Mouse (Mus musculus) lung, postnatal 36 days (tissue): ENCODE results near the gene Rmnd5a.

Experiments used
- DNase-seq: peaks from one replicate; pipeline ENCODE4 v3.0.0; 2022; ENCODE audit warnings: mixed read lengths

Gene Rmnd5a

DNA sequence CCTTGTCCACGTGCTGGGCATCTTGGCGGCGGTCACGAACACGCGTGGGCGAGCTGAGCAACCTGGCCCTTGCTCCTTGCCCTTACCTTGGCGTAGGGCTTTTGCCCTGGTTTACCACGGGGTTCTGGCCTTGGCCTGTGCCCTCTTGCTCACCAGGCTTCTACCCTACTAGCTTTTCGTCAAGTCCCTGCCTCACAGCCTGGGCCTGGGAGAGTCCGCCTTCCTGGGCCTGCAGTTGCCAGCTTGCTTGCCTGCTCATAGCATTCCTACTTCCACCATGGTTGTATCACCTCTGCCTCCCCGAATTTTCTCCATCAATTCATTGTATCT lies 779 bp upstream of the Rmnd5a start:
- no peak for DNase-seq

DNA sequence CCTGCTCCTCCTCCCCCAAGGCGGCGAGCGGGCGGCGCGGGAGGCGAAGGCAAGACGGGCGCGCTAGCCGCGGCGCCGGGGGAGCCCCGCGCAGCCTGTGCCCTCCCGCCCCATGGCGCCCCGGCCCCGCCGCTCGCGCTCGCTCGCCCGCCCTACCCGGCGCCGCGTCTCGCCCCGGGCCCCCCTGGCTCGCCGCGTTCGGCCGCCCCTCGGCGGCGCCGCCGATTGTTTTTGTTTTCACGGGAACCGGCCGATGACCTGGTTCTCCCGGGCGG lies 283 bp downstream of the Rmnd5a start:
- peak; percentile 29 for DNase-seq

GRCm38 (mm10) chr6:71439506-71440216 lies 776 bp downstream of the Rmnd5a start:
- peak; percentile 45 for DNase-seq

DNA sequence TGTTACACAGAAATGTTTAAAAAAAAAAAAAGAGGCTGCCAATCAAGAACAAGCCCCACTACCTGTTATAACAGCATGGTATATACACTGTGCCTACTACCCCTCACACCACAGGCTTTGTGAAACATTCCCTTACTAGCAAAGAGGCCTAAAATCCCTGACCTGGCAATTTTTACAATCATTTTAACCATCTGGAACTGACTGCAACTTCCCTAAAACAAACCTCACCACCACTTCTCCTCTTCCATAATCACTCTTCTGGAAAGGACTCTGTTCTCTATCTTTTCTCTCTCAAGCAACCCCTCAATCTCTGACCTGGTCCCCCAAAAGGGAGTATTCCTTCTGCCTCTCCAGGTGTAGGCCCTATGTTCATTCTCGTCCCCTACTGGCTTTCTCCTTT lies 2.4 kb downstream of the Rmnd5a start:
- no peak for DNase-seq

DNA sequence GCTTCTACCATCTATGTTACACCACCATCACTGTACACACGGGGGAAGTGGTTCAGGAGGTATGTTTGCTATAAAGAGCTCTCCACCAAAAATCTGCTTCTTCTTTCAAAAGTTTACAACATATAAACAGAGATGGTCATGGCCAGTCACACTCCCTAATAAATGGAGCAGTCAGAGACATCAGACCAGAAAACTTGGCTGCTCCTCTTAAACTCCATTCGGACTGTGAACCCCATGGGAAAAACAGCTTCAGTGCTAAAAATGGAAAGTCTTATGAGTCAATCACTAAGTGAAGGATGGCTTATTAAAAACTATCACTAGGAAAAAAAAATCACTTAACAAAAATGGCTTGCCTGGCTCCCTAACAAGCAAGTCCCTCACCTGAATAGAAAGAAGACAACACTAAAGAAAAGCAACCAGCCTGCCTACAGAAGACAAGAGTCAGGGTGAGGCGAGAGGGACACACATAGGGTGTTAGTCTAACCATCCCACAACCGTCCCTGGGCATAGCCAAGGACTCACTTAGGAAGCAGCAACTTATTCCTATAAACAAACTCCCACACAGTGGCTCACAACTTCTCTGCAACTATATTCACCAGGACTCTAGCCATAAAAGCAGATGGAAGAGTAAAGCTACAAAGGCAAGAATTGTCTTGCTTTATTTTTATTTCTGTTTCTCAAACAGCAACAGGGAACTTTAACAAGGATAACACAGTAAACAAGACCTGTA lies 12.3 kb downstream of the Rmnd5a start:
- no peak for DNase-seq

DNA sequence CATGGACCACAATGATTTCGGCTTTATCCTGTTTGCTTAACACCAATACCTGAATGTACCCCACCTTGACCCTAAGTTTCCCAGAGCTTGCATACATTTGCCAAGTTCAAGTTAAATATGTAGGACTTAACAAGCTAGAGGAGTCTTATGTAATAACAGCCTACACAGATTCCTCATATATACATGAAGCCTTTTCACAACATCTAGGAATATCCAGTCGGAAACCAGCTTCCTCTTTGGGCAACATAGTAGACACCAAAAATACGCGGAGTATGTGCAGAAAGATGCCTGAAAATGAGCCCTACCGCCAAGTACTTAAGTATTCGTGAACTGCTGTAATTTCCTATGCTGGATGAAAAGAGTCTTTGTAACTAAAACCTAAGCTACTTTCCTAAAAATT lies 14.8 kb downstream of the Rmnd5a start:
- DNase-seq, result no peak

DNA sequence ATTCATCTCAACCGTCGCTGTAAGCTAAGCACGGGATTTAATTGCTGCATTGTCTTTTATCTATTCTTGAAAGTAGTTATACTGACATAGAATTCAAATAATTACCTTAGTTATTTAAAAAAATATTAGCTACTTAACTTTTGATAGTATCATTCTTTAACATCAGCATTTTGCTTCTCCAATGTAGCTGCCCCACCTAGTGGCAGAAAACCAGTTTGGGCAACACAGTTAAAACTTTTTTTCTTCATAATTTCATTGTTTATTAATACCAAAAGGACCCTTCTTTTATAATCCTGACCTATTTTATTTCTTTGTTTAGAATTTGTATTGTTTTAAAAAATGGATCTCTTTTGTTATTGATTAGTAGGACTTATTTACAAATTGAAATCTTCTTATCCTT lies 17.3 kb downstream of the Rmnd5a start:
- DNase-seq, result peak; percentile 53

- no peak for DNase-seq
These were observed 18.3 kb downstream of the Rmnd5a start for GRCm38 (mm10) chr6:71422162-71422561.

DNA sequence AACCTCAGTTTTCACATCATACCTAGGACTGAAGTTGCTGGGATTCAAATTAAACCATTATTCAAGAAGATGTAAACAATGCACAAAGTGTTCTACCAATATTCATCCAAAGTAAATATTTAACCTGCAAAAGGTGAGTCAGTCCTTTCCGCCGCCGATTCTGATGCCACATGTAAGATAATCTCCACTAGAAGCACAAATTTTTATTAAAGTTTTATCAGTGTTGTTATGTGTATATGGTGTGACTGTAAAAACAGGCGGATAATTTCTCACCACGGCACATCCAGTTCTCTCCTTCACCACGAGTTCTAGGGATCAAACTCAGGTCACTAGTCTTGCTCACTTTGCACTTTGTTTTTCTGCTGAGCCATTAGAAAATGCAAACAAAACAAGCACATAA lies 19.6 kb downstream of the Rmnd5a start:
- no peak for DNase-seq

GRCm38 (mm10) chr6:71418874-71419273 lies 21.6 kb downstream of the Rmnd5a start:
- DNase-seq, result peak; percentile 86

- peak; percentile 21 for DNase-seq
These were observed 25.0 kb downstream of the Rmnd5a start for GRCm38 (mm10) chr6:71415446-71415845.

DNA sequence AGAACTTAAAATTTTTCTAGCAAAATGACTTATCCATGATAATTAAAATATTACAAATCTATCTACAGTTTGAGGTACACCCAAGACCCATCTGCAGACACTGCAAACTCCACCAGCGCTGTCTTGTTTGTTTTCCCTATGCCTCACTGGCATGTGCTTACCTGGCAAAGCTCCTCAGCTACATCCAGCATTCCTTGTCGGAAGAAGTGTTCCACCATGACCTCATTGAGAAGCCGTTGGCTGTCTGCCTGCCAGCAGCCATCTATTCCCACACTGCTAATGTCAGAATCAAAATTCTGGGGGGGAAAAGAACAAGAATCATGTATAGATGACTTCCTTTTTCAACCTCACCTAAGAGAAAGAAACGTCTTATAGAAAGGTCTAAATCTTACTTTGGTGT lies 25.8 kb downstream of the Rmnd5a start:
- DNase-seq, result peak; percentile 46

DNA sequence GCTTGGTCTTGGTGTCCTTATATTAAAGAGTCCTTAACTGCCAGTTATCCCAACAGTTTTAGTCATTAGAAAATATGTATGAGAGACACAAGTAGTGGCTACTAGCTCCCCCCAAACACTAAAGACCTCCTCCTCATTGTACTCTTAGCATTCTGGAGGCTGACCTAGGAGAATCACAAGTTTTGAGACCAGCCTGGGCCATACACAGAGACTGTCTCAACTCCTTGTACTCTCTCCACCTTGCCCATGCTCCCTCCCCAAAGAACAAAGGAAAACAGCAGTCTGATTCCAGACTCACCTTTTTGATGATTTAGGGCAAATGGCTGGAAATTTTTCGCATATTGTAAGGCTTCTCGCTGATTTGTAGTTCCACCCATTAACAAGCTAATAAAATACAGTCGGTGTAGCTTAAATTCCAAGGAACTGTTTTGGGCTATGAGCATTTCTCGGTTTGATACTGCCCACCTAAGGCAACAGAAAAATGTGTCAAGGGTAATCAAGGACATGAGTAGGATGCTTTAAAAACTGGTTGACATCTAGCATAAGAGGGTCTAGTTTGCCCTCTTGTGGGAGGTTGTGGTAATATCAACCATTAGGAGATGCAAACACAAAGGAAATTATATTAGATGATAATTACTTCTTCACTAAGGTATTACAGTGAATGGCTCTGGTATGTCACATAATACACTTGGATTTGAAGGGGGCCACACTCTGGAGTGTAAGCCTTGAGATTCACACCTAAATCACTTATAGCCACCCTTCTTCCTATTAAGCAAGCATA lies 41.4 kb downstream of the Rmnd5a start:
- peak; percentile 67 for DNase-seq

DNA sequence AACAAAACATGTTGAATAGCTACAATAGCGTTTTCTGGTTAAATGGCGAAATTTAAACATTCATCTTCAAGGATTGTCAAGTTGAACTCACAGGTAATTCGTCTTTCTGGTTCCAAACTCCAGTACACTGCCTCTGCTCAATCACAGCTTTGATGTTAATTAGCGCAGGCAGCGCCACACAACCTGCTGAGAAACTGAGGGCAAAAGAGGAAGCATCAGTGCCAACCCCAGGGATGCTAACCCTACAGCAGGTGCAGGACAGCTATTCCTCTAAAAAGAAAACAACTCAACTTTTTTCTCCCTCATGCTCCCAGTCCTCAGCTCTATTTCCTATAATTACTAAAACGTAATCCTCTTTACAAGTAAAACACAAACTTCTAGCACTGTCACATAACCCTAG lies 43.7 kb downstream of the Rmnd5a start:
- DNase-seq, result no peak

DNA sequence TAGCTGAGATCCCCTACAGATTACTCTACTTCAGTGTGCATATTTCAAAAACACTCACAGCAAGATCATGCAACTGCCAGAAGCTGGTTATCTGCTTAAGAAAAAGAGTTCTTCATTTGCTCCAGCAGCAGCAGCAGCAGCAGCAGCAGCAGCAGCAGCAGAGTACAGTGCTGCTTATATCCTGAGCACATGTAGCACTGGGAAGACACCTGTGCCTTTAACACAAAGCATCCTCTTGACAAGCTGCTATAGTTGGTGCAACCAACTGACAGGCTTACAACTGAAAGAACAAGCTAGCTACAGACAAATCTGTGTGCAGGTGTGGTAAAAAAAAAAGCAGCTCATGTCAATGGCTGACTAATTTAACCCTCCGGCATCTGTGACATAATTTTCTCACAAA lies 44.4 kb downstream of the Rmnd5a start:
- DNase-seq, result no peak

GRCm38 (mm10) chr6:71390496-71390895 lies 49.9 kb downstream of the Rmnd5a start:
- no peak for DNase-seq

DNA sequence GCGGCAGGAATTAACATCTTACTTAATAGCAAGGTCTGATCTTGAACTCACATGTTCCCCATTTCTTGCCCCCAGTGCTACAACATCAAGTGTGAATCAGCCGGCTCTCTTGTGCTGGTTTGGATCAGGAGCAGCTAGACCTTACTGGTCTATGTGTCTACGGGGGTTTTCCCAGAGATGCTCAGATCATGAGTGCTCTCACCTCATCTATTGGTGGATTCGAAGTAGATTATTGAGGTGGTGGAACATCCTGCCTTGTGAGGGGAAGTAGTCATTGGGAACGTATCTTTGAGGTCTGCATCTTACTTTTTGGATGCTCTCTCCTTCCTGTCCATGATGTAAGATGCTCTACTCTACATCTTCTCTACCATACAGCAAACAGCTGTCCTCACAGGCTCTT lies 58.8 kb downstream of the Rmnd5a start:
- no peak for DNase-seq

DNA sequence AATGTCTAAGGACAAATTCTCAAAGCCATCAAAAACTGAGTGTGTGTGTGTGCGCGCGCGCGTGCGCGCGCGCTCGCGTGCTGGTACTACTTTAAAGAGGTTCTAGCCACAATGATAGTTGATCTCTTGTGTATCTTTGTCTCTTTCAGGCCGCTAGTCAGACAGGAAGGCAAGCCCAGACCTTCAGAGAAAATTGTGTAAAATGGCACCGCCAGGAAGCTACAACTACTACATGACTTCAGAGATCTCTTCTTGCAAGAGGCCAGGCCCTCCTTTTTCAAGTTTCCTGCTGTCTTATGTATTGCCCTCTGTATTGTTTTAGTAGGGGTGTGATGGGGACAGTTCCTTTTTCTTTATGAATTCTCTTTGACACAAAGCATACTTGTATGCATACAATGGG lies 63.7 kb downstream of the Rmnd5a start:
- no peak for DNase-seq

DNA sequence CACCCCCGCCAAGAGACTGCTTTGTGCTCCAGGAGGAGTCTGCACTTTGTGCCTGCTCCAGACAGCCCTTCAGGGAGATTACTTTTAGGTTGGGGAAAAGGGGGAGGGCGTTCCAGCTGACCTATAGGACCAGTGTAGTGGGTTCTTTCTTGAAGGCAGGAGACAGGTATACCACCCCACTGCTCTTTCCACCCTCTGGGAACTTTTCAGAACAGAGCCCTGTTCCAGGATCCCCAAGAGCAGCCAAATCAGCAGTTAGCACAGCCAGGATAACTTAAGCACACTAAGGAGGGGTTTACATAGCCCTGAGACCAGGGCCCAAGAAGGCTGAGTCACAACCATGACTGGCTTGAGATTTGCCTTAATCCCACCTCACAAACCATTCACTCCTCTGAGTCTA lies 65.5 kb downstream of the Rmnd5a start:
- no peak for DNase-seq

GRCm38 (mm10) chr6:71374311-71374829 lies 66.1 kb downstream of the Rmnd5a start:
- DNase-seq, result no peak

DNA sequence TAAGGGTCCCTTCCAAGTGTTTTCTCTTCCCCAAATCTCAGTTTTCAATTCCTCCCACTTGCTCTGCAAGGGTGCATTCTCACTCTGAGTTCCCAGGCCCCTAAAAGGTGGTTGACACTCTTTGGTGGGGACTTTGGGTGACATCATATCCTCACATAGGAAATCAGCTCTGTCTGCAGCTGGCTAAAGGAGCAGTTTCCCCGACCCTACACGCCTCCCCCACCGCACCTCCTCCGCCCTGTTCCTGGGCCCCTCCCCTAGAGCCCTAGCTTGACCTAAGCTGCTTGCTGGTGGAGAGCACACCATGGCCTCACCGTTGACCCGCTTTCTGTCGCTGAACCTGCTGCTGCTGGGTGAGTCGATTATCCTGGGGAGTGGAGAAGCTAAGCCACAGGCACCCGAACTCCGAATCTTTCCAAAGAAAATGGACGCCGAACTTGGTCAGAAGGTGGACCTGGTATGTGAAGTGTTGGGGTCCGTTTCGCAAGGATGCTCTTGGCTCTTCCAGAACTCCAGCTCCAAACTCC lies 67.1 kb downstream of the Rmnd5a start, which contains the start of gene Cd8a:
Cd8a (plus strand) TSS at position 179 of the 527 bp plus-strand sequence.
- no peak for DNase-seq

- DNase-seq, result no peak
These were observed 68.3 kb downstream of the Rmnd5a start for GRCm38 (mm10) chr6:71372041-71372720.

DNA sequence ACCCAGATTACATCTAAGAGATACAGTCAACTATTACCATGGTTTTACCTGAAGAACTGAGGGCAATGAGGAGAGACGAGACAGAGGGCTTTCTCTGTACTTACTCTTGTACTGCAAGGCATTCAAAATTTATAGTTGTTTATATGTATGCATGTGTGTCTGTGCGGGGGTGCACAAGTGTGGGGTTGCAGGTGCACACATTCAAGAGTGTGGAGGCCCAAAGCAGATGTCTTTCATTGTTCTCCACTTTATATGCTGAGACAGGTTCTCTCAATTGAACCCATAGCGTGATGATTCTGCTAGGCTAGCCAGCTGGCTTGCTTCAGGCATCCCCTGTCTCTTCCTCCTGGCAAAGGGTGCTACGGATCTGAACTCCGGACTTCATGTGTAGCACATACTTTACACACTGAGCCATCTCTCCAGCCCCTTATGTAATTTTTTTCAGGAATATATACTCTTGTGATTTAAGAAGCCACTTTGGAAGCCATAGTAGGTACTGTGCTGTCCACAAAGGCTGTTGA lies 69.3 kb downstream of the Rmnd5a start:
- no peak for DNase-seq
